Mouse (Mus musculus): ENCODE data around the gene Adam22. TPM values are rescaled to one million over a fixed set of nuclear protein-coding genes. Genes with fewer than 3 reads are reported as not detected.

Gene Adam22
- polyA plus RNA-seq, 1 experiment from 2014 or later = 5.6 TPM

Other genes starting within 250 kb of the Adam22 start
- 16.1 to 21.0 TPM (median 17.5 TPM) in 3 replicates for gene Dbf4, start 54.6 kb upstream of the Adam22 start, polyA plus RNA-seq (2018)
- 9.5 to 13.2 TPM (median 10.7 TPM) in 3 replicates for gene Slc25a40, start 54.7 kb upstream of the Adam22 start, polyA plus RNA-seq (2018)